Mouse (Mus musculus): ENCODE measurements around the gene Zfp869. TPM values are rescaled to one million over a fixed set of nuclear protein-coding genes. Genes with fewer than 3 reads are reported as not detected.

The Zfp869 gene
- 12.8 and 14.1 TPM in 2 replicates for polyA plus RNA-seq (2021; fragmentation: Nextera tagmentation)
- long read RNA-seq, experiment 1, partial matches to known transcripts = 6 of 251 reads
- long read RNA-seq, experiment 1, other reads (novel, unspliced or antisense) = 244 of 251 reads
- long read RNA-seq, experiment 2, partial matches to known transcripts = 1 of 14 reads
- long read RNA-seq, experiment 2, other reads (novel, unspliced or antisense) = 13 of 14 reads

GRCm38 (mm10) chr8:69710624-69711023 is at the start of gene Zfp869:
Gene Zfp869 (minus strand): TSS chr8:69710724.

GRCm38 (mm10) chr8:69749544-69750454 is 39.3 kb upstream of the Zfp869 start, which contains the start of gene Zfp963:
Gene Zfp963 (minus strand): TSS chr8:69749970.

Other genes with a start within 250 kb of the Zfp869 start
- gene Gm7697, start 187.7 kb downstream of the Zfp869 start, polyA plus RNA-seq (2021; fragmentation: Nextera tagmentation) = not detected in 2 replicates
- 13.4 and 14.0 TPM in 2 replicates for gene Zfp868, start 85.2 kb downstream of the Zfp869 start, polyA plus RNA-seq (2021; fragmentation: Nextera tagmentation)
- 1.1 and 1.6 TPM in 2 replicates for gene Zfp964, start 56.2 kb downstream of the Zfp869 start, polyA plus RNA-seq (2021; fragmentation: Nextera tagmentation)
- 2.9 and 3.1 TPM in 2 replicates for gene Zfp963, start 39.2 kb upstream of the Zfp869 start, polyA plus RNA-seq (2021; fragmentation: Nextera tagmentation)
- gene Gm20422, start 64.2 kb upstream of the Zfp869 start, polyA plus RNA-seq (2021; fragmentation: Nextera tagmentation) = 0.94 TPM in 1 of 2 replicates, not detected in the other
- gene Atp13a1, start 80.4 kb upstream of the Zfp869 start, polyA plus RNA-seq (2021; fragmentation: Nextera tagmentation) = 10.8 and 15.4 TPM in 2 replicates
- 3.0 and 4.1 TPM in 2 replicates for gene Zfp866, start 80.5 kb upstream of the Zfp869 start, polyA plus RNA-seq (2021; fragmentation: Nextera tagmentation)
- 1.8 and 2.8 TPM in 2 replicates for gene Gmip, start 98.0 kb upstream of the Zfp869 start, polyA plus RNA-seq (2021; fragmentation: Nextera tagmentation)
- gene Lpar2, start 111.7 kb upstream of the Zfp869 start, polyA plus RNA-seq (2021; fragmentation: Nextera tagmentation) = 0.05 and 0.11 TPM in 2 replicates
- 59.2 and 60.8 TPM in 2 replicates for gene Pbx4, start 121.8 kb upstream of the Zfp869 start, polyA plus RNA-seq (2021; fragmentation: Nextera tagmentation)
- 0.44 and 0.61 TPM in 2 replicates for gene Cilp2, start 177.0 kb upstream of the Zfp869 start, polyA plus RNA-seq (2021; fragmentation: Nextera tagmentation)
- gene Tssk6, start 191.5 kb upstream of the Zfp869 start, polyA plus RNA-seq (2021; fragmentation: Nextera tagmentation) = 1.3 and 1.8 TPM in 2 replicates
- 625 and 699 TPM in 2 replicates for gene Ndufa13, start 191.8 kb upstream of the Zfp869 start, polyA plus RNA-seq (2021; fragmentation: Nextera tagmentation)
- 48.3 and 74.4 TPM in 2 replicates for gene Yjefn3, start 192.0 kb upstream of the Zfp869 start, polyA plus RNA-seq (2021; fragmentation: Nextera tagmentation)